Mouse (Mus musculus): ENCODE data around the gene Sgo2a. TPM values are rescaled to one million over a fixed set of nuclear protein-coding genes. Genes with fewer than 3 reads are reported as not detected.

Sgo2a gene
- polyA plus RNA-seq (2014; fragmentation: Nextera tagmentation; extraction: Ambion mirVana) = 13.8 and 17.9 TPM in 2 replicates

- H3K4me3 ChIP-seq (ENCODE audit: low read depth, low read length) = peak within 1 kb of the TSS; percentile 76
- peak within 1 kb of the TSS; percentile 79 for H3K9ac ChIP-seq (ENCODE audit: low read depth, low read length)
- H3K27me3 ChIP-seq (replicated peaks; ENCODE audit: control insufficient read depth, insufficient read depth, low read length) = no peaks in the 10 kb centered on the region
- peak within 1 kb of the TSS; percentile 67 for H3K4me2 ChIP-seq (ENCODE audit: low read depth, low read length)
- ATAC-seq (ENCODE audit: low read depth) (peak; percentile 99), DNase-seq (ENCODE audit: low spot score) (peak; percentile 99)
- 10% methylated on average over 20 of the region's 30 CpGs for WGBS
- peak within 1 kb of the TSS; percentile 74 for H3K27ac ChIP-seq (replicated peaks; ENCODE audit: low read depth, low read length)
- H3K9me3 ChIP-seq (ENCODE audit: control insufficient read depth, low read length) = no peaks in the 10 kb centered on the region
- no peaks in the 10 kb centered on the region for H3K36me3 ChIP-seq (ENCODE audit: control insufficient read depth, insufficient read depth, low read length)
- H3K4me1 ChIP-seq (ENCODE audit: control insufficient read depth, insufficient read depth, low read length) = peaks cover 14% of the 10 kb centered on the region
These were observed at the start of gene Sgo2a for GRCm38 (mm10) chr1:57995432-57996132. Sgo2a (plus strand) TSS chr1:57995971.

DNA sequence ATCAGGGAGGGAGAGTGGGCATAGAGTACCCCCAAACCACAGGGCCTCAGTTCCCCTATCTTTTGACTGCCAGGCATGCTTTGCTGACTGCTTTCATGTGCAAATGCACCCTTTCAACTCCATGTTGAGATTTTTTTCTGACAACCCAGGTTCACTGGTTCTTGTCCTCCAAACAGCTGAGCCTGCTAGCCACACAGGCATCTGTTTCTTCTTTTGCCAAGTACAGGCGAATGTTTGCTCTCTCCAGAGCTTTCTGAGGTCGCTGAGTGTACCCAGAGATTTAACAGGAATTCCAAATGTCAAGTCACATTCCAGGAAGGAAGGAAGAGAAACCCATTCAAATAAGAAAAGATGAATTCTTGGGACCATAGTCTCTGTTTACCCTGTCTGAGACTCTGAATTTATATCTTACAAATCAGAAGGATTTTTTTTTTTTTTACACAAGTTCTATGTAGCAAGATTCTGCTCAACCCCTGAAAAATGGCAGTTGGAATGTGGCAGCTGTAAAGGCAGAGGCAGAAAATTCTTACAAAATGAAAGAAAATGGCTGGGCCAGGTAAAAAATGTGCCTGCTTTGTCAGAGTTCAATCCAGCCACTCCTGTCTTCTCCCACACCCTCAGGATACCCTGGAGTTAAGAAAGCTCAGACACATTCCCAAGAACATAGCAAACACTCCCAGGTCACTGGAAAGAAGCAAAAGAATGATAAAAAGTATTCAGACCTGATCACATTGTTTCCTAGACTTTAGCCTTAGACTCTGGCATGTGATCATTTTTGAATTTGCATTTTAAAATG is 48.0 kb upstream of the Sgo2a start:
- Histone ChIP-seq H3K9ac (ENCODE audit: low read depth, low read length) (no peak overlapping the region), H3K27me3 (replicated peaks; ENCODE audit: control insufficient read depth, insufficient read depth, low read length) (no peaks in the 10 kb centered on the region), H3K4me3 (ENCODE audit: low read depth, low read length) (no peak overlapping the region), H3K4me1 (ENCODE audit: control insufficient read depth, insufficient read depth, low read length) (0 out of 2 replicates have a peak, but pooled peaks cover 3% of the 10 kb centered on the region), H3K27ac (replicated peaks; ENCODE audit: low read depth, low read length) (peak overlapping the region; percentile 39; the same call in 1 of the 2 replicates), H3K9me3 (ENCODE audit: control insufficient read depth, low read length) (no peaks in the 10 kb centered on the region), H3K4me2 (ENCODE audit: low read depth, low read length) (no peak overlapping the region), H3K36me3 (ENCODE audit: control insufficient read depth, insufficient read depth, low read length) (peaks cover 43% of the 10 kb centered on the region)
- DNase-seq (ENCODE audit: low spot score) (no peak), ATAC-seq (ENCODE audit: low read depth) (0 out of 2 replicates have a peak, but pooled peaks have one; percentile 15)
- WGBS = 7% methylated on average over 2 of the region's 2 CpGs

- Histone ChIP-seq H3K9me3 (ENCODE audit: control insufficient read depth, low read length) (no peaks in the 10 kb centered on the region), H3K4me1 (ENCODE audit: control insufficient read depth, insufficient read depth, low read length) (0 out of 2 replicates have a peak, but pooled peaks cover 3% of the 10 kb centered on the region), H3K27me3 (replicated peaks; ENCODE audit: control insufficient read depth, insufficient read depth, low read length) (no peaks in the 10 kb centered on the region), H3K36me3 (ENCODE audit: control insufficient read depth, insufficient read depth, low read length) (peaks cover 34% of the 10 kb centered on the region), H3K27ac (replicated peaks; ENCODE audit: low read depth, low read length) (no peak overlapping the region), H3K4me3 (ENCODE audit: low read depth, low read length) (no peak overlapping the region), H3K4me2 (ENCODE audit: low read depth, low read length) (no peak overlapping the region), H3K9ac (ENCODE audit: low read depth, low read length) (no peak overlapping the region)
- 12% methylated on average over 1 of the region's 1 CpGs for WGBS
- DNase-seq (ENCODE audit: low spot score) = peak; percentile 57
- no peak for ATAC-seq (ENCODE audit: low read depth)
These were observed 46.6 kb upstream of the Sgo2a start for GRCm38 (mm10) chr1:57949195-57949594.

DNA sequence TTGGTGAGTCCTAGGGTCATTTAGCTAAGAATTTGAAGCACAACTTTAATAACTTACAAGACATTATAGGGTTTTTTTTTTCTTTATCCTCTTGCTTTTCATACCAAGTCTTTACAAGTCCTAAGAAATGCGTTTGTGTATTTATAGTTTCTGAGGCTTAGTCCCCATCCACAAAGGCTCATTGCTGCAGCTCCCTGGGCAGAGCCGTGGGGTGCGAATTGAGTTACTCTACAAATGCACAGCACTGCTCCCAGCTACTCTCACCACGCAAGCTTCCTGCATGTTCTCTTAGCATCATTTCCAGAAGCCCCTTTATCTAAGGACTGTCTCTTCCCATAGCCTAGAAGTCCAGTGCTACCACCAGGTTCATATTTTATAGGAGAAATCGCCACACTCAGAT is 46.1 kb upstream of the Sgo2a start:
- Histone ChIP-seq H3K27me3 (replicated peaks; ENCODE audit: control insufficient read depth, insufficient read depth, low read length) (no peaks in the 10 kb centered on the region), H3K4me2 (ENCODE audit: low read depth, low read length) (no peak overlapping the region), H3K27ac (replicated peaks; ENCODE audit: low read depth, low read length) (no peak overlapping the region), H3K9ac (ENCODE audit: low read depth, low read length) (no peak overlapping the region), H3K4me1 (ENCODE audit: control insufficient read depth, insufficient read depth, low read length) (0 out of 2 replicates have a peak, but pooled peaks cover 3% of the 10 kb centered on the region), H3K4me3 (ENCODE audit: low read depth, low read length) (no peak overlapping the region), H3K36me3 (ENCODE audit: control insufficient read depth, insufficient read depth, low read length) (peaks cover 34% of the 10 kb centered on the region), H3K9me3 (ENCODE audit: control insufficient read depth, low read length) (no peaks in the 10 kb centered on the region)
- 71% methylated on average over 5 of the region's 5 CpGs for WGBS
- DNase-seq (ENCODE audit: low spot score) = no peak
- ATAC-seq (ENCODE audit: low read depth) = no peak

DNA sequence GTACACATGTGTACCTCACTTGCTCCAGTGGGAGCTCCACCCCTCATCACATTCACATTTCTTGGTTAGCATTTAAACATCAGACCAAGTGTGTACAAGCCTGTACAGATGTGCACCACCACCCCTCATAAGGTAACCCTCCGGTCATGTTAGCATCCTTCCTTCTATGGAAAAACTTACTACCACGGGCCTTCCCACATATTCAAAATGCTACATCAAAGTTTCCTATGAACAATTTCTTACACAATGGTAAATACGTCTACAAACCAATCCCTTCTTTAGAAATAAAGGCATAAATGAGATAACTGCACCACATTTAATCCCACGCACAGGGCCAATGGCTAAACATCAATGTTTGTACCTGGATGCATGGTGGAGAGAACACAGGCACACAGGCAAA is 43.3 kb upstream of the Sgo2a start:
- ATAC-seq (ENCODE audit: low read depth) (no peak), DNase-seq (ENCODE audit: low spot score) (no peak)
- 0 out of 2 replicates have a peak, but pooled peaks cover 3% of the 10 kb centered on the region for H3K4me1 ChIP-seq (ENCODE audit: control insufficient read depth, insufficient read depth, low read length)
- no peak overlapping the region for H3K27ac ChIP-seq (replicated peaks; ENCODE audit: low read depth, low read length)
- no peak overlapping the region for H3K4me2 ChIP-seq (ENCODE audit: low read depth, low read length)
- peaks cover 42% of the 10 kb centered on the region for H3K36me3 ChIP-seq (ENCODE audit: control insufficient read depth, insufficient read depth, low read length)
- H3K4me3 ChIP-seq (ENCODE audit: low read depth, low read length) = no peak overlapping the region
- 90% methylated on average over 4 of the region's 4 CpGs for WGBS
- no peaks in the 10 kb centered on the region for H3K27me3 ChIP-seq (replicated peaks; ENCODE audit: control insufficient read depth, insufficient read depth, low read length)
- no peaks in the 10 kb centered on the region for H3K9me3 ChIP-seq (ENCODE audit: control insufficient read depth, low read length)
- H3K9ac ChIP-seq (ENCODE audit: low read depth, low read length) = no peak overlapping the region

GRCm38 (mm10) chr1:57953586-57954375 is 42.0 kb upstream of the Sgo2a start:
- Histone ChIP-seq H3K27ac (replicated peaks; ENCODE audit: low read depth, low read length) (no peak overlapping the region), H3K4me2 (ENCODE audit: low read depth, low read length) (no peak overlapping the region), H3K4me1 (ENCODE audit: control insufficient read depth, insufficient read depth, low read length) (no peaks in the 10 kb centered on the region), H3K9ac (ENCODE audit: low read depth, low read length) (no peak overlapping the region), H3K36me3 (ENCODE audit: control insufficient read depth, insufficient read depth, low read length) (peaks cover 50% of the 10 kb centered on the region), H3K27me3 (replicated peaks; ENCODE audit: control insufficient read depth, insufficient read depth, low read length) (no peaks in the 10 kb centered on the region), H3K4me3 (ENCODE audit: low read depth, low read length) (no peak overlapping the region), H3K9me3 (ENCODE audit: control insufficient read depth, low read length) (no peaks in the 10 kb centered on the region)
- no peak for ATAC-seq (ENCODE audit: low read depth)
- no peak for DNase-seq (ENCODE audit: low spot score)
- WGBS = 88% methylated on average over 16 of the region's 16 CpGs

DNA sequence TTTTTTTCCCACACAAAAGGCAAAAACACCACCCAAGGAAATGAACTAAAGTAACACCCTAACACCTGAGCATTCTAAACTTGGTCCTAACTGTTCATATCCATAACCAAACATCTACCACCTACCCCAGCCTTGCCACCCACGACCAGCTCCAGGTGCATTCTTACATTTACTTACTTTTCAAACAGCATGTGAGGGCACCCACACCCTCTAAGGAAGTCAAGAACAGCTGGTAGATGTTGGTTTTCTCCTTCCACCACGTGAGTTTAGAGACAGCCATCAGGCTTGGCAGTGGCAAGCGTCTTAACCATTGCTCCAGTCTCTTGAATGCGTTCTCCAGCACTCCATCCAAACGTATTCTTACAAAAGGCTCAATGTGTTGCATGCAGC is 41.4 kb upstream of the Sgo2a start:
- no peaks in the 10 kb centered on the region for H3K27me3 ChIP-seq (replicated peaks; ENCODE audit: control insufficient read depth, insufficient read depth, low read length)
- DNase-seq (ENCODE audit: low spot score) = no peak
- H3K4me1 ChIP-seq (ENCODE audit: control insufficient read depth, insufficient read depth, low read length) = no peaks in the 10 kb centered on the region
- no peak overlapping the region for H3K9ac ChIP-seq (ENCODE audit: low read depth, low read length)
- H3K36me3 ChIP-seq (ENCODE audit: control insufficient read depth, insufficient read depth, low read length) = peaks cover 56% of the 10 kb centered on the region
- ATAC-seq (ENCODE audit: low read depth) = no peak
- H3K27ac ChIP-seq (replicated peaks; ENCODE audit: low read depth, low read length) = no peak overlapping the region
- H3K9me3 ChIP-seq (ENCODE audit: control insufficient read depth, low read length) = no peaks in the 10 kb centered on the region
- 81% methylated on average over 5 of the region's 5 CpGs for WGBS
- no peak overlapping the region for H3K4me3 ChIP-seq (ENCODE audit: low read depth, low read length)
- H3K4me2 ChIP-seq (ENCODE audit: low read depth, low read length) = no peak overlapping the region

DNA sequence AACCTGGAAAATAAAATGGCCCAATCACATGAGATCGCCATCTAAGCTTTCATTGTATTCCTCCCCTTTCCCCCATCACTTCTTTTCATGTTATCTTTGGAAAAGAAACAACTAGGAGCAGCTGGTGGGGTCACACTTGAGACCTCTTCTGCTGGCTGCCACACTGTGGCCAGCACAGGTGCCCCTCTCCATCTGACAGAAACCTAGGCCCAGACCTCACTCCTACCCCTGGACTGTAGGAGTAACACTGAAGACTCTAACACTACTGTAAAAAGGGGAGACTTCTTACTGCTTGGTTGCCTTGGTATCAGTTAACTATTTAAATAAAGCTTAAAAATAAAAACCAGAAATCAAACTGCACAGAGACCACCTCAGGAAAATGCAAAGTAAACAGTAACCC is 40.0 kb upstream of the Sgo2a start:
- Histone ChIP-seq H3K27ac (replicated peaks; ENCODE audit: low read depth, low read length) (no peak overlapping the region), H3K9ac (ENCODE audit: low read depth, low read length) (no peak overlapping the region), H3K9me3 (ENCODE audit: control insufficient read depth, low read length) (no peaks in the 10 kb centered on the region), H3K4me2 (ENCODE audit: low read depth, low read length) (no peak overlapping the region), H3K4me1 (ENCODE audit: control insufficient read depth, insufficient read depth, low read length) (no peaks in the 10 kb centered on the region), H3K36me3 (ENCODE audit: control insufficient read depth, insufficient read depth, low read length) (peaks cover 65% of the 10 kb centered on the region), H3K4me3 (ENCODE audit: low read depth, low read length) (no peak overlapping the region), H3K27me3 (replicated peaks; ENCODE audit: control insufficient read depth, insufficient read depth, low read length) (no peaks in the 10 kb centered on the region)
- ATAC-seq (ENCODE audit: low read depth) = no peak
- no peak for DNase-seq (ENCODE audit: low spot score)
- 84% methylated on average over 1 of the region's 1 CpGs for WGBS
